Mouse (Mus musculus): ENCODE results near the gene Rps17.

Gene Rps17

DNA sequence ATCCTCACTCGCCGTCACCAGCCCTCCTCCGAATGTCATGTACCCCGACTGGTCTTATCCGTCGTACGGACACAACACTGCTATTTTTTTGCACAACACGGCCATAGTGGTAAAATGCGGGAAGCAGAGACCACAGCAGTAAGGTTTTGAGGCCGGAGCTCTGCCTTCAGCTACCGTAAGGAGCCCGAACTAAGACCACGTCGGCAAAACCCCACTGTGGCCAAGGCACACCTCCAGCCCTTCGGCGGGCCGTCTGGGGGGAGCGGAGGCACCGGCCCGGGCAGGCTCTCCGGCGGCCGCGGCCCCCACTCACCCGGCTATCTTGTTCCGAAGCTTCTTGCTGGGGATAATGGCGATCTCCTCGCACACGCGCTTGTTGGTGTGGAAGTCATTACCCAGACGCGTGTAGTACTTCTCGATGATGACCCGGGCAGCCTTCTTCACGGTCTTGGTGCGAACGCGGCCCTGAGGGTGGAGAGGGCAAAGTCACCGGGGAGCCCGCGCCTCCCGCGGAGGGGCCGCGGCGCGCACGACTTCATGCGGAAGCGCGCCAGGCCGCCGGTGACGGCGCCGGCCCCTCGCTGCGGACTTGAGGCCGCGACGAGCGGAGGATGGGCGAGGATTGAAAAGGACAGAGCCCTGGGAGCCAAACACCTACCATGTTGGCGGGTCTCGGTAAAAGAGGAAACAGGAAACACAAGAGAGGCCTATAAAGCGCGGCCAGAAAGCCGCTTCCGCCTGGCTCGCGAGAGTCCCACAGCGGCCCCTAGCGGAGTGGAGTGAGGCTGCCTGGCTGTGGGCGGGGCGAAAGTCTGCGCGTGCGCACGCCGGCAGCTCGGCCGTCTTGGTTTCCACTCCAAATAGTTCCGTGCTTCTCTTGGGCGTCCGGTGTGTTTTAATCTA is at the start of gene Rps17:
Gene Rps17, minus strand, starts transcription at position 711 of the 903 bp plus-strand sequence.
- DNase-seq, result peak; percentile 98 to 99

DNA sequence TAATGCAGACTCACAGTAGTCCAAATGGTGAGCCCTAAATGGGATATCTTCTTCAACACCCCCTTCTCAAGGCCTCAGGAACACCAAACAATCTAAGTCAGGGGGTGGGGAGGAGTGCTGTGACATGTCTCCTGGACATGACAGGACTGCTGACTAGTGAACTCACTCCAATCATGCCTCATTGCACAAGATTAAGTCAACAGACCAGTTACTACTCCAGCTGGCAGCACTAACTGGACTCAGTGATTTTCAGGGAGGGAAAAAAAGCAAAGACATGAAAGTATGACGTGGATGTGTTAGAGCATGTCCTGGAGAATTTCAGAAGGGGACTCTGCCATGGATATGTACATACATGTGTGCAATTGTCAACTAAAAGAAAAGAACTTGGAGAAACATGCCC is 34.3 kb upstream of the Rps17 start:
- no peak for DNase-seq

DNA sequence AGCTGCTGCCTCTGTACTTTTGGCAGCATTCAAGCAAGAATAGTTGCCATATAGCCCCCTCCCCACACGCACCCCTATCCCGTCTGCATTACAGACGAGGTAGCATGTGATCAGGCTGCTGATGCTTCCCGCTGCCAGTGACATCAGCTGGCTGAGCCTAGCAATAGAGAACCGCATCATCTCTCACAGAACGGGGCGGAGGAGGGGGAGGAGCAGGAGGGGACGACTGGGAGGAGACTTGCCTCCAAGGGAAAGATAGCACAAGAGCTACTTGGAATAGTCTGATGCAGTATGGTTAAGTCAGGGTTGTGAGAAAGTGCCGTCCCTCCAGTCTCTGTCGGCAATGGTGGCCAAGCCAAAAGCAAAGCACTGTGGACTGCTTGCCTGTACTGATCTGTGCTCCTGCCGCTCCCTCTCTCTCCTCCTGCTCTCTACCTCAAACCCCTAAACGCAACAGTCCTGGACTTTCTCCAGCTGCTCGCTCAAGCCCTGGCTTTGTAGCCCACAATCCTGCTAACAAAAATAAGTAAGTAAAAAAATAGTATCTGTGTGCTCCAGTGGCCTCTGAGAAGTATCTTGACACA is 27.4 kb upstream of the Rps17 start:
- DNase-seq, result peak; percentile 24 to 59

DNA sequence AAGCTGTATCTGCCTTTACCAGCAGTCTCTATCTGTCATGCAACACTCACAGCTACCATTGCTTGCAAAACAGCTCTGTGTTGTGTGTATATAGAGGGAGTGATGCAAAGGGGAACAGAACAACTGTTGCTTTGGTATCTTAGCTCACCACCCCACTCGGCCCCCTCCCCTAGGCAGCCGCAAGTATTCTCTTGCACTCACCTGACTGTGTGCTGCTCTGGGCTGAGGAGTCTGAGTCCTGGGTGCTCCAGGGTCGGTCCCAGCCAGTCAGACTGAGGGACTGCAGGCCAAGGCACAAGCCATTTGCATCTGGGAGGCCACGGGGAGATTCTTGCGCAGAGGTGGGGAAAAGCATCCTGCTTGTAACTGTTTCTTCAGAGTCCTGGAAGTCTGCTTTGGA is 26.8 kb upstream of the Rps17 start:
- no peak for DNase-seq

DNA sequence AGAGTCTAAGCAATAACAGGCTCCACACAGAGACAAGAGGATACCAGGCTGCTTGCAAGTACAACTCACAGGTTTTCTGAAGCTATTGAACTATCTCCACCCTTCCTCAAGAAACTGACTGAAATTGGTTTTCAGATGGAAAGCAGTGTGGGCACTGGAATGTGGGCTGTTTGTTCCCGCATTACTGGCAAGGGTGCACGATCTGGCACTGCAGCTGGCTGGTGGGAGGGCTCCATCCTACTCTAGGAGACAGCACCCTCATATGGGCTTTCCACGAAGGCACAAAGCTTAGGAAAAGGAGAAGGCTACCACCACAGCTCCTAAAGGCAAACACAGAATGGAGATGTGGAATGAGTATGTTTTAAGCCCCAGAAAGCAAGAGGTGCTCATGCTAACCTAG is 24.7 kb upstream of the Rps17 start:
- no peak for DNase-seq

DNA sequence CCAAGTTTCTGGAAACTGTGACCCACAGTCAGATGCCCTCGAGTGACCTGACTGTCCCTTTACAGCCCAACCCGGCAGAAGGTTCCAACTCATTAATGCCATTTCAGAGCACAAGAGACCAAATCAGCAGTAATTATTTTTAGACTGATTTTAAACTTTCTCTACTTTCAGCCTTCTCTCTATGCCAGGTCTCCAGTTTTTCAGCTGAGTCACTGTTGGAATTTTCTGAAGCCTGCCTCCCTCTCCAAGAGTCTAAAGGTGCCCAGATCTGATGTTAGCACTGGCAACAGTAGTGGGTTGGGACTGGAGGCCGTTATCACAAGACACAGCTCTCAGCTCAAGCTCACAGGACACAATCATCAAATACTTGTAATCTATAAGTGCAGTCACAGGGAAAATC is 22.9 kb upstream of the Rps17 start:
- DNase-seq, result no peak

DNA sequence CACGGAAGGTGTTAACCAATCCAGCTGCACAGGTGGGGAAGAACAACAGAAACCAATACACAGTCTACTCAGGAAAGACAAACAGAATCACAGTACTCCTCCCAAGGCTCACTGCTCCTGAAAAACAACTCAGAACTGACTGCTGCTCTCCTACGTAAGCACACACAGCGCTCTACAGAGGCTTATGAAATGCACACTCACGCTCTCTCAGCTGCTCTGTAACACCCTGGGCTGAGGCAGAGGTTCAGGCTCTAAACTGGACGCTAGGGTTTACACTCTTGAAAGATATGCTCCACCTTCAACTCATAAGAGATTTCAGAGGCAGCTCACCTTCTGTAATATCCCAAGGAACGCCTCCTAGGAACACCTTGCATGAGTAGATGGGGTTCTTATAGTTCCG is 11.9 kb upstream of the Rps17 start:
- DNase-seq, result no peak

DNA sequence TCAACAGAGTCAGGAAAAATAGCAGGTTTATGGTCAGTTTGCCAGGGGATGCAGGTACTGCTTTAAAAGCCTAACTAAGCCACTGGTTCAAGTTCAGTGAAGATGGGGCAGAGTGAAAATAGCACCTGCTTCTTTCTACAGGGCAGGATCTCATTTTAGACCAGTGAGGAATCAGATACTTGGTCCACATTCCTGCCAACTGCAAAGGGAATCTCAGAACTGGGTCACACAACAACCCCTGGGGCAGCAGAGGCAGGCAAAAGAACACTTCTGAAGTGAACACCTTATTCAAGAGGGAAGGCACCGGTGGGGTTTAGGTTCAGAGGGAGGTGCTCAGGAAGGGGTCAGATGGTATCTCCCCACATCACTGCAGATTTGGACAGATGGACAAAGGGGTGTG is 11.3 kb upstream of the Rps17 start:
- DNase-seq, result no peak

DNA sequence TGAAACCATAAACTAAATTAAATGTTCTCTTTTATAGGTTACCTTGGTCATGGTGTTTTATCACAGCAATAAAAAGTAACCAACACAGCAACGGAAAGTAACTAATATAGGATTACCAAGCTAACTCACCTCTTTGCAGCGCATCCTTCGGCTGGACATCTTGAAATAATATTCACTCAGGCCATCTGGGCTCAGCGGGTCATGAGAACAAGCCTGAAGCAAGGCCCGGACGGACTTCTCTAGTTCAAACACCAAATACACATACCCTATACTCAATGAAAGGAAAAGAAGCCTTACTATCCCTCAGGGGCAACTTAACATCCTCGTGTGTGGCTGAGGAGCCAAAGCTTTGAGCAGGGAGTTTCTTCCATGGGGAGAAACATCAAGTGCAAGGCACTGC is 10.7 kb upstream of the Rps17 start:
- DNase-seq, result no peak

DNA sequence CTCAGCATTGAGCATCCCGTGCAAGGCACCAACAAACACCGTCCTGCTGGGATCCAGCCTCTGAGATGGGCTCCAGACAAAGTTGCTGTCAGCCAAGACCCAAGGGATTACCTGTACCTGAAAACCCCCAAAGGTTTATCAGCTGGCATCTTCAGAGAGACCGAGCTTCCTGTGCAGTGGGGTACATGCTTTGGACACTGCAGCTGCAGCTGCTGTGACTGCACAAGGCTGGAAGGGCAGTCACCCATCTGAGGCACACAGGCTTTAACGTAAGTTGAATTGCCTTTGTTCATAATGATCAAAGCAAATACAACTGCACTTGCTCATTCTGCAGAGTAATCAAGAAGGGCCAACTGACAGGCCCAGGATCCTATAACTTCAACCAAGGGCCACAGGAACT is 6.8 kb upstream of the Rps17 start:
- no peak for DNase-seq

DNA sequence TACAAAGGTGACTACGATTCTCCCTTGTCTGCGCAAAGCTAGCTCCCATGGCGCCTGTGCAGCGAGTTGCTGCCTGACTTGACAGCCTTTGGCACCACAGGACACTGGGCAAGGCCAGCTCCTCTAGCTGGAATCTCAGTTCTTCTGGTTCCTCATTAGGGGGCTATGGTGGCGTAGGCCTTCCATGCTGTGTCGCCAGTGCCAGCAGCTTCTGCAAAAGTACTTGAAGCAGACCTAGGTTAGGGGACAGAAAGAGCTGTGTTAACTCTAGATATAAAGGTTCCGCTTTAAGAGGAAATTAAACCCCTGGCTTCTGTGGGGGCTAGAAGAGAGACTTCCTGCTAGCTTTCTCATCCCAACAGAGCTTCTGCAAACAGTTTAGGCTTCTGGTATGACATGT is 3.2 kb upstream of the Rps17 start:
- DNase-seq, result no peak

DNA sequence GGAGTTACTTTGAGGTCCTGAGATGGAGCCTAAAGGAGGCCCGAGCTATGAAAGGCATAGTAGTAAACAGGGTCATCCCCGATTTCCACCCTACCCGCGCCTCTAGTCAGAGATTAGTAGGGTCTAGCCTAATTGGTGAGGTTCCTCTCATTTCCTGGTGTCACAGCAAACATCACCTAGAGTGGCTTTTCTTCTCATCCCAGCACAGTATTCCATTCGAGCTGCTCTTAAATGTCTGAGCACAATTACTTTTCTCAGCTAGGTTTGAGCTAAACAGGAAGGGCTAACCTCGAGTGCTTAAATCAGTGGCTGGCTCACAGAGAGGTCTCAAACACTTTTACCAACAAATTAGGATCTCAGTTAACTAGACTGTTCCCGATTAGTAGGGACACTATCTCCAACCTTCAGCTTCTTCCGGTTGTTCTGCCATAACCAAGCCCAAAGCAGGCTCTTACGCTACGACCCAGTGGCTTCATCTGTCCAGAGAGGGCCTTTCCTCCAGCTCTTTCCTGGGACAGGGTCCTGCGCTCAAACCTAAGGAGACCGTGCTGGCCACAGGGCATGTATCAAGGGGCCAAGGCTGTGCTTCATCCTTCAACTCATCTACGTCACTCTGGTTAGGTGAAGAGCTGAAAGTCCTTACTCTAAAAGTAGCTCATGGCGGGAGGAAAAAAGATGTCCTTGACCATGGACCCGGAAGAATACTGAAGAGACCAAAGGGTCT is 555 bp upstream of the Rps17 start:
- DNase-seq, result peak in 1 of 2 experiments; percentile 27

DNA sequence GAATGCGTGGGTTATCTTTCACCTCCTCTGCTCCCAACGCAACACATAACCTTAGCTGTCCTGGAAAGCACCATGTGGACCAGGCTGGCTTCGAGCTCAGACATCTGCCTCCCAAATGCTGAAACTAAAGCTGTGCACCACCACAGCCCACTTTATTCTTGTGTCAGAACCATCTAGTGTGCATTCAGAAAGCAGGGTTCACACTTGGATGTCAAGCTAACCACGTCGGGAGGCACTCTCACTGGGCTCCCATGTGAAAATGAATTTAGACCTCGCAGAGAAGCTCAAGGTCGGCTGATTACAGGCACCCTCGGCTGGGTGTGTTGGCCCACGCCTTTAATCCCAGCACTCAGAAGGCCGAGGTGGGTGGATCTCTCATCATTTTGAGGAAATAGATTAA is 1.2 kb downstream of the Rps17 start:
- no peak for DNase-seq

DNA sequence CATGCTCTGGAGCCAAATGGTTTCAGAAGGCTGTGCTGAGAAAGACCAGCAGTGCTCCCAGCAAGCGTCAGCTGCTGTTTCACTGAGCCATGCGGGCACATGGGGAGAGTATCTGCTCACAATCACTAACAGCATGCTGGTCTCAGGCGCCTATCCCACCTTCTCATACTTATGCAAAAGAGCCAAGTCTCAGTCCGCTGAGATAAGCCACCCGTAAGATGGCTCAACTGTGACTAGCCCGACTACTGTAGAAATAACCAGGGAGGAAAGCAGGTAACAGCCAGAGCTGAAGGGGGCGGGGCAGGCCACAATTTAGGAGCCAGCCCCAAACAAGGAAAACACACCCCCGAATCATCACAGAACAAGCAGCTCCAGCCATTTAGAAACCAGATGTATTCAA is 1.7 kb downstream of the Rps17 start:
- DNase-seq, result no peak

DNA sequence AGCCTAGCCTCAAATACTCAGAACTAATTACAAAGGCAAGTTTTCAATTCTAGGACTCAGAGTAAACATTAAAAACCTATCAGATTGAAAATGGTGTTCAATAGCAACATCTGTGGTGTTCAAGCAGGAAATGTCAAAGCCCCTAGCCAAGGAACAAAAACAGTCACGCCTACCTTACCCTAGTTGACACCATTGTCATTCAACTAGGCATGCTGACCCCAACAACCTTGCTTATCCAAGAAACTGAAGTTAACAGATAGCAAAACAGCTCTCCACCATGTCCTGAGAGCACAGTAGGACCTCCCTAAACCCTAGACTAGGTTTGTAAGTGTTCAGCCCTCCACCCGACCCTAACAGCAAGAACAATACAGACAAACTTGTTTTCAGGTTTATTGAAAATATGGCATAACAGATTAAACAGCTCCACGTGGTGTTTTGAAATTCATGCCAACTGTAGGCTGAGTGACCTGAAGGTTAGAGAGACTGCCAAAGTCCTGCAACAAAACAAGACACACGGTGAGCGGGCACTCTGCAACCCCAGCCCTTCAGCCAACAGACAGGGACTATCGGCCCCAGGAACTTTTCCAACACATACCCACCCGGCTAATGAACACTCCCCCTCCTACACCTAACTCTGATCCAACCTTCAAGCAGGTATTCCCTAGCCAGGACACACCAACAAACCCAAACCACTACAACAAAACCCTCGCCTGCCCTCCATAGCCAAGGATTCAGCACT is 2.5 kb downstream of the Rps17 start:
- DNase-seq, result no peak

DNA sequence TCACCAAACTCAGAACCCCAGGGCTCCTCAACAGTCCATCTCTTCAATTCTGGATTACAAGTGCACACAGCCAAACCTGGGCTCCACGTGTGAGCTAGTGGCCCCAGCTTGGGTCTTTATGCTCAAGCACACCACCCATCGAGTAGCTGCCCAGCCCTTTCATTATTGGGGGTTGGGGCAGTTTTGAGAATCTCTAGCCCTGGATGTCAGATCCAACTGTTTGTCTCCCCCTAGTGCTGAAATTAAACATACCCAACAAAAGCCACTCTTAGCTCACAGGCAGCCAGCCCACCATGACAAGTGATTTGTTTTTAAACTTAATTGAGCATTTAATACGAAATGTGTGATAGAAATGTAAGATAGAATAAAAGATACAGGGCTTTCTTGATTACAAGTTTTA is 3.5 kb downstream of the Rps17 start:
- DNase-seq, result peak in 1 of 2 experiments; percentile 23

DNA sequence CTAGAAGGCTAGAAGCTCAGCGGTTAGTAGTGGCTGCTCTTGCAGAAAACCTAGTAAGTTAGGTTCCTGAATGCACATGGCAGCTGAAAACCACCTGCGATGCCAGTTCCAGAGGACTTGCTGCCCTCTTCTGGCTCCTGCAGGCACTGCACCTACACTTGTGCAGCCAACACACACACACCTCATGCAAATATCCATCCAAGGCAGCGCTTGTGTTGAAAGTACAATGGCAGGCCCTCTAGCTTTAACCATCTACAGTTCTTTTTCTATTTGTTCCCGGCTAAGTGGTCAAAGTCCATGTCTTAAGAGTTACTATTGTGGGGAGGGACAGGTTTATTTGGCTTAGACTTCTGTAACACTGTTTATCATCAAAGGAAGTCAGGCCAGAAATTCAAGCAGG is 5.3 kb downstream of the Rps17 start:
- peak in 1 of 2 experiments; percentile 59 for DNase-seq

DNA sequence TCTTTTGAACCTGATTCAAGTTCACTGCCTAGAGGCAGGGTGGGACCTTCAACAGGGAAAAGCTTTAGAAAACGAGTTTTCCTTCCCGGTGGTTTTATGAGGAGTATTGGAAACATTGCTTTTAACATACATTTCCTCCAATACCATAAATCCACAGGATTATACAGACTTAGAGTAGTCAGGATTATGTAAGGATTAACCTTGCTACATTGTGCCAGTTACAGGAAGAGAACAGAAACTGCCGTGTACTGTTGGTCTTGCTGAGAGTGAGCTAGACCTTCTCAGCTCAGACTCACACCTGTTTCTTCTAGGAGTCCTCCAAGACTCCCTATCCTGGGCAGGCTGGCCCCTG is 6.6 kb downstream of the Rps17 start:
- no peak for DNase-seq

DNA sequence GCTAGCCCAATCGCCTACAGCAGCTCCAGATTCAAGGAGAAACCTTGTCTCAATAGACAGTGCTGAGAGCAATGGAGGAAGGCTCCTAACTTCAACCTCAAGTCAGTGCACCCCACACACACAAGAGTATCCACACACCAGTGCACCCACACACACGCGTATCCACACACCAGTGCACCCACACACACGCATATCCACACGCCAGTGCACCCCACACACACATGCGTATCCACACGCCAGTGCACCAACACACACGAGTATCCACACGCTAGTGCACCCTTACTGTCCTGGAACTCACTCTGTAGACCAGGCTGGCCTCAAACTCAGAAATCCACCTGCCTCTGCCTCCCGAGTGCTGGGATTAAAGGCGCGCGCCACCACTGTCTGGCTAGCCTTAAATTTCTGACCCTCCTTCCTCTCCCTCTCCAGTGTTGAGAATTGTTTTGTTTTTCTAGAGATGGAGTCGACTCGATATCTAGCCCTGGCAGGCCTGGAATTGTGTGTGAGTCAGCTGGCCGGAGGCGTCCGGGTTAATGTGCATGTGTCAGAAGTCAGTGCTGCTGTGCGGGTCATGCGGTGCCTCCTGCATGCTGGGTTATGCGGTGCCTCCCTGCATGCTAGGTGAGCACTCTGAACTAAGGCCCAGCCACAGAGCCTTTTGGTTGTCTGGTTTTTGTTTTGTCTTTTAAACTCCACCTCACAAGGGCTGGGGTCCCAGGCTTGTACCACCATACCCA is 7.1 kb downstream of the Rps17 start:
- no peak for DNase-seq

DNA sequence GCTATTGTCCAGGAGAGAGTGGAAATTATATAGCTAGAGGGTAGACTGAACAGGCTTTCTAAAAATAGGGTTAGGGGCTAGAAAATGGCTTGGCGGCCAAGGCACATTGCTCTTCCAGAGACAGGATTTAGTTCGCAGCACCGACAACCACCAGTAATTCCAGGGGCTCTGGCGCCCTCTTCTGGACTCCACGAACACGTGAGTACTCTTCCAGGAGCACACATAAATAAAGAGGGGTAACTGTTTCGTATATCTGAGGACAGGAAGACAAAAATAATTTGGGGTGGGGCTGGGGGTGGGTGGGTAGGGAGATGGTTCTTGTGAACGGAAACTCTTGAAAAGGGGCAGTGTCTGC is 8.6 kb downstream of the Rps17 start:
- peak; percentile 43 to 68 for DNase-seq

DNA sequence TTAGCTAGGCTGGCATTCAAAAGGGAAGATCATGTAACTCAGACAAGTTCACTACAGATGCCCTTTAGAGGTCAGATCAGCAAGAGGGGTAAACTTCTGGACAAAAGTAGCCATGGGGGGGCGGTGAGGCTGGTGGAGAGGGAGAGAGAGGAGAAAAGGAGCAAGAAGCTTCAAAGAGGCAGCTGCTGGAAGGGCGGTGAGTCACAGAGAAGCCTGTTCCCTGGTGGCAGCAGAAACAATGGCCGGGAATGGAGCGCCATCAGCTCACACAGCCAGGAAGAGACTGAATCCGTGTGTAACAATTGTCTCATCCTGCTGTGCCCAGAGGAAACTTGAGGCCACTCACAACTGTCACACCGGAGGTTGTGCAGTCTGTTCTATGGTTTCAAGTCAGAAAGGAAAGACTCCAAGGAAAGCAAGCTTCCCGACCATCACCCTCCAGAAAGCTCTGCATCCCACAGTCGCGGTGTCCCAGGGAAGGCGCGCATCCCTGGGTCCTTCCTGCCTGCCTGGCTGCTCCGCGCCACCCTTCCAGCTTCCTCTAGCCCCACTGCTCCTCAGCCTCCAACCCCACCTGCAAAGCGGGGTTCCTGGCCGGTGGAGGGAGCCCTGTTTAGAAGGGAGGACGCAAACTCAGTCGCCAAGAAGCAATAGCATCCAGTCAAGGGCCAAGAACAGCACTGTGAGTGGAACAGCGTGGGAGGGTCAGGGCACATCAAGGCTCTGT is 9.2 kb downstream of the Rps17 start:
- no peak for DNase-seq

DNA sequence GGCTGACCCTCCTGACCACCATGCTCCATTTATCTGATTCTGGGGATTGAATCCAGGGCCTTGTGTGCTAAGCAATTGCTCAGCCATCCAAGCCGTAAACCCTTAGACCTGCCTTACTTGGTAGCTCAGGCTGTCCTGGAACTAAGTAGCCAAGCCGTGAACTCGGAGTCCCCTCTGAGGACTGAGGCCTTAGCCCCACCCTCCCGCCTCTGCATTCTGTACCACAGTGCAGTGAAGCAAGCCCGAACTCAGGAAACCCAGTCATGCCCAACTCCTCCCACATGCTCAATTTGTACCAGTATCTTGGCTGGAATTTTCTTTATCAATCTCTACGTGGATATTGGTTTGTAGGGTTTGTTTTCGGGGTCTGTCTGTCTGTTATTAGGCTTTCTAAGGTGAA is 13.2 kb downstream of the Rps17 start:
- no peak for DNase-seq
